Mouse (Mus musculus) ES-Bruce4 (cell line): ENCODE data around the gene Nlrx1.
"Not testable (repeated sequence)": the region's sequence is repeated elsewhere in the genome, so short reads cannot be mapped to it uniquely, and the experiment has no call there.

Source experiments
- CTCF ChIP-seq: IDR thresholded peaks from one replicate; pipeline ENCODE4 v1.8.1; 2011; ENCODE audit warnings: low read depth, low read length
- EP300 ChIP-seq: IDR thresholded peaks from 2 replicates; pipeline ENCODE4 v1.6.1; 2011; ENCODE audit warnings: low read depth, low read length; ENCODE audit not compliant: insufficient read depth
- POLR2A ChIP-seq: IDR thresholded peaks from one replicate; pipeline ENCODE4 v1.8.1; 2011; ENCODE audit warnings: low read length; ENCODE audit not compliant: insufficient read depth

GRCm38 (mm10) chr9:44300001-44300400 lies 31.6 kb upstream of the Nlrx1 start:
- TF ChIP-seq CTCF, EP300, POLR2A: not testable (repeated sequence)
